Mouse (Mus musculus): Measurements from ENCODE around the gene Ces2h. TPM values are rescaled to one million over a fixed set of nuclear protein-coding genes. Genes with fewer than 3 reads are reported as not detected.

The Ces2h gene
- total and polyA plus RNA-seq, 3 experiments = not detected

- Histone ChIP-seq H3K4me3 (ENCODE audit: low read depth, low read length) (no peak overlapping the region), H3K9me3 (replicated peaks) (no peaks in the 10 kb centered on the region), H3K27me3 (ENCODE audit: insufficient read depth, low read length) (peaks cover 13% of the 10 kb centered on the region; the same call in 1 of the 2 replicates), H3K4me1 (ENCODE audit: insufficient read depth, low read depth, low read length) (no peaks in the 10 kb centered on the region), H3K36me3 (replicated peaks) (no peaks in the 10 kb centered on the region)
- DNase-seq (ENCODE audit: low spot score) = no peak
- no peak for ATAC-seq (ENCODE audit: extremely low read depth, insufficient number of reproducible peaks, low FRiP score, poor library complexity, severe bottlenecking)
- TF ChIP-seq GATA1 (IDR thresholded peaks at IDR 0.05; ENCODE audit: borderline replicate concordance, low read length) (no peak), TAL1 (conservative IDR thresholded peaks at IDR 0.05; ENCODE audit: low read depth, low read length) (no peak), GATA2 (IDR thresholded peaks at IDR 0.05; ENCODE audit: borderline replicate concordance, low read depth, low read length) (no peak), POLR2AphosphoS5 (IDR thresholded peaks at IDR 0.05; ENCODE audit: insufficient replicate concordance, low read depth, low read length) (no peak), CTCF (IDR thresholded peaks at IDR 0.05; ENCODE audit: low read depth, low read length) (no peak)
Observed at GRCm38 (mm10) chr8:104998191-104998590, 2.5 kb upstream of the Ces2h start.

- Histone ChIP-seq H3K27me3 (ENCODE audit: insufficient read depth, low read length) (peaks cover 13% of the 10 kb centered on the region; the same call in 1 of the 2 replicates), H3K4me3 (ENCODE audit: low read depth, low read length) (no peak overlapping the region), H3K9me3 (replicated peaks) (no peaks in the 10 kb centered on the region), H3K36me3 (replicated peaks) (no peaks in the 10 kb centered on the region), H3K4me1 (ENCODE audit: insufficient read depth, low read depth, low read length) (no peaks in the 10 kb centered on the region)
- no peak for ATAC-seq (ENCODE audit: extremely low read depth, insufficient number of reproducible peaks, low FRiP score, poor library complexity, severe bottlenecking)
- no peak for TF ChIP-seq CTCF (IDR thresholded peaks at IDR 0.05; ENCODE audit: low read depth, low read length)
- no peak for TF ChIP-seq TAL1 (conservative IDR thresholded peaks at IDR 0.05; ENCODE audit: low read depth, low read length)
- no peak for TF ChIP-seq POLR2AphosphoS5 (IDR thresholded peaks at IDR 0.05; ENCODE audit: insufficient replicate concordance, low read depth, low read length)
- no peak for TF ChIP-seq GATA1 (IDR thresholded peaks at IDR 0.05; ENCODE audit: borderline replicate concordance, low read length)
- TF ChIP-seq GATA2 (IDR thresholded peaks at IDR 0.05; ENCODE audit: borderline replicate concordance, low read depth, low read length) = no peak
- no peak for DNase-seq (ENCODE audit: low spot score)
Observed at GRCm38 (mm10) chr8:104999183-104999582, 1.5 kb upstream of the Ces2h start.

- ATAC-seq (ENCODE audit: extremely low read depth, insufficient number of reproducible peaks, low FRiP score, poor library complexity, severe bottlenecking) (no peak), DNase-seq (ENCODE audit: low spot score) (no peak)
- no peak for TF ChIP-seq POLR2AphosphoS5 (IDR thresholded peaks at IDR 0.05; ENCODE audit: insufficient replicate concordance, low read depth, low read length)
- no peak for TF ChIP-seq GATA1 (IDR thresholded peaks at IDR 0.05; ENCODE audit: borderline replicate concordance, low read length)
- TF ChIP-seq GATA2 (IDR thresholded peaks at IDR 0.05; ENCODE audit: borderline replicate concordance, low read depth, low read length) = no peak
Observed at GRCm38 (mm10) chr8:105010000-105010399, 9.3 kb downstream of the Ces2h start.

GRCm38 (mm10) chr8:105011136-105011535 is 10.5 kb downstream of the Ces2h start:
- no peaks in the 10 kb centered on the region for H3K4me1 ChIP-seq (ENCODE audit: insufficient read depth, low read depth, low read length)
- no peak for DNase-seq (ENCODE audit: low spot score)
- no peak; the same call in 1 of the 2 replicates for ATAC-seq (ENCODE audit: extremely low read depth, insufficient number of reproducible peaks, low FRiP score, poor library complexity, severe bottlenecking)
- H3K4me3 ChIP-seq (ENCODE audit: low read depth, low read length) = no peak overlapping the region
- peaks cover 6% of the 10 kb centered on the region for H3K27me3 ChIP-seq (ENCODE audit: insufficient read depth, low read length)
- H3K9me3 ChIP-seq (replicated peaks) = 0 out of 2 replicates have a peak, but pooled peaks cover 4% of the 10 kb centered on the region
- TF ChIP-seq POLR2AphosphoS5 (IDR thresholded peaks at IDR 0.05; ENCODE audit: insufficient replicate concordance, low read depth, low read length) = no peak
- no peak for TF ChIP-seq TAL1 (conservative IDR thresholded peaks at IDR 0.05; ENCODE audit: low read depth, low read length)
- TF ChIP-seq GATA2 (IDR thresholded peaks at IDR 0.05; ENCODE audit: borderline replicate concordance, low read depth, low read length) = no peak
- no peak for TF ChIP-seq GATA1 (IDR thresholded peaks at IDR 0.05; ENCODE audit: borderline replicate concordance, low read length)
- TF ChIP-seq CTCF (IDR thresholded peaks at IDR 0.05; ENCODE audit: low read depth, low read length) = no peak
- H3K36me3 ChIP-seq (replicated peaks) = no peaks in the 10 kb centered on the region

More at GRCm38 (mm10) chr8:105010000-105010399, 9.3 kb downstream of the Ces2h start:
- no peaks in the 10 kb centered on the region for H3K36me3 ChIP-seq (replicated peaks)
- no peaks in the 10 kb centered on the region for H3K4me1 ChIP-seq (ENCODE audit: insufficient read depth, low read depth, low read length)
- peaks cover 4% of the 10 kb centered on the region; the same call in 1 of the 2 replicates for H3K27me3 ChIP-seq (ENCODE audit: insufficient read depth, low read length)
- 0 out of 2 replicates have a peak, but pooled peaks cover 4% of the 10 kb centered on the region for H3K9me3 ChIP-seq (replicated peaks)
- H3K4me3 ChIP-seq (ENCODE audit: low read depth, low read length) = no peak overlapping the region

- TF ChIP-seq GATA2 (IDR thresholded peaks at IDR 0.05; ENCODE audit: borderline replicate concordance, low read depth, low read length) (no peak), CTCF (IDR thresholded peaks at IDR 0.05; ENCODE audit: low read depth, low read length) (no peak), GATA1 (IDR thresholded peaks at IDR 0.05; ENCODE audit: borderline replicate concordance, low read length) (no peak), TAL1 (conservative IDR thresholded peaks at IDR 0.05; ENCODE audit: low read depth, low read length) (no peak), POLR2AphosphoS5 (IDR thresholded peaks at IDR 0.05; ENCODE audit: insufficient replicate concordance, low read depth, low read length) (no peak)
- H3K36me3 ChIP-seq (replicated peaks) = no peaks in the 10 kb centered on the region
- H3K9me3 ChIP-seq (replicated peaks) = no peaks in the 10 kb centered on the region
- H3K27me3 ChIP-seq (ENCODE audit: insufficient read depth, low read length) = peaks cover 6% of the 10 kb centered on the region
- no peak overlapping the region for H3K4me3 ChIP-seq (ENCODE audit: low read depth, low read length)
- ATAC-seq (ENCODE audit: extremely low read depth, insufficient number of reproducible peaks, low FRiP score, poor library complexity, severe bottlenecking) = no peak
- no peak for DNase-seq (ENCODE audit: low spot score)
- H3K4me1 ChIP-seq (ENCODE audit: insufficient read depth, low read depth, low read length) = no peaks in the 10 kb centered on the region
Observed at GRCm38 (mm10) chr8:105014391-105014790, 13.7 kb downstream of the Ces2h start.

- ATAC-seq (ENCODE audit: extremely low read depth, insufficient number of reproducible peaks, low FRiP score, poor library complexity, severe bottlenecking) (no peak), DNase-seq (ENCODE audit: low spot score) (no peak)
- H3K27me3 ChIP-seq (ENCODE audit: insufficient read depth, low read length) = peaks cover 4% of the 10 kb centered on the region; the same call in 1 of the 2 replicates
- H3K36me3 ChIP-seq (replicated peaks) = no peaks in the 10 kb centered on the region
- no peaks in the 10 kb centered on the region for H3K9me3 ChIP-seq (replicated peaks)
- H3K4me1 ChIP-seq (ENCODE audit: insufficient read depth, low read depth, low read length) = no peaks in the 10 kb centered on the region
- no peak for TF ChIP-seq CTCF (IDR thresholded peaks at IDR 0.05; ENCODE audit: low read depth, low read length)
- H3K4me3 ChIP-seq (ENCODE audit: low read depth, low read length) = no peak overlapping the region
Observed at GRCm38 (mm10) chr8:105021954-105022353, 21.3 kb downstream of the Ces2h start.

GRCm38 (mm10) chr8:105023087-105023486 is 22.4 kb downstream of the Ces2h start:
- no peak overlapping the region for H3K4me3 ChIP-seq (ENCODE audit: low read depth, low read length)
- no peak for ATAC-seq (ENCODE audit: extremely low read depth, insufficient number of reproducible peaks, low FRiP score, poor library complexity, severe bottlenecking)
- H3K27me3 ChIP-seq (ENCODE audit: insufficient read depth, low read length) = peaks cover 4% of the 10 kb centered on the region; the same call in 1 of the 2 replicates
- DNase-seq (ENCODE audit: low spot score) = no peak
- no peaks in the 10 kb centered on the region for H3K9me3 ChIP-seq (replicated peaks)
- no peaks in the 10 kb centered on the region for H3K4me1 ChIP-seq (ENCODE audit: insufficient read depth, low read depth, low read length)
- TF ChIP-seq GATA1 (IDR thresholded peaks at IDR 0.05; ENCODE audit: borderline replicate concordance, low read length) = no peak
- TF ChIP-seq CTCF (IDR thresholded peaks at IDR 0.05; ENCODE audit: low read depth, low read length) = no peak
- TF ChIP-seq POLR2AphosphoS5 (IDR thresholded peaks at IDR 0.05; ENCODE audit: insufficient replicate concordance, low read depth, low read length) = no peak
- no peak for TF ChIP-seq GATA2 (IDR thresholded peaks at IDR 0.05; ENCODE audit: borderline replicate concordance, low read depth, low read length)
- no peak for TF ChIP-seq TAL1 (conservative IDR thresholded peaks at IDR 0.05; ENCODE audit: low read depth, low read length)
- H3K36me3 ChIP-seq (replicated peaks) = no peaks in the 10 kb centered on the region
